Mouse (Mus musculus): ENCODE results near the gene B630019K06Rik. TPM values are rescaled to one million over a fixed set of nuclear protein-coding genes. Genes with fewer than 3 reads are reported as not detected.
A peak's percentile ranks its signal among the peaks of the same experiment; 100 is the strongest.
"Not testable (repeated sequence)": the region's sequence is repeated elsewhere in the genome, so short reads cannot be mapped to it uniquely, and the experiment has no call there.

The B630019K06Rik gene
- total and polyA plus RNA-seq, 3 experiments: 0.11 TPM; not detected in 2

DNA sequence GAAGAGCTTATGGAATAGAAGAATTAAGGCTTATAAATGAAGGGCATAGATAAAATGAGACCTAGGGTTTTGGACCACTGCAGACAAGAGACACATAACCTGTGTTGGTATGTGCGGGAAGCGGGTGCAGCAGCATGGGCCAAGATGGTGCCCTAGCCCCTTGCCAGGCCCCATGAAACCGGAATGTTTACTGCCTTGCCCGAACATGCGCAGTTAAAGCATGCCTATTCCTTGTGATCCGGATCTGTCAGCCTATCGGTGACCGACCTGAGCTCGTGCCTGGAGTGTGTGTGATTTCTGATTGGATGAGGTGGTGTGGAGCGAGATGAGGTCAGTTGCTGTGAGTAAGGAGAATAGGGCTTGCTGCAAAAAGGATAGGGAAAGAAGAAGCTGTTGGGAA is 39.7 kb upstream of the B630019K06Rik start:
- H3K9me3 ChIP-seq (replicated peaks; ENCODE audit: low read length): no peaks in the 10 kb centered on the region
- H3K9ac ChIP-seq (ENCODE audit: insufficient read depth, low read depth): no peak overlapping the region
- in situ Hi-C loops (cut with MboI; ENCODE audit: low pct_ligation_motif_present, low pct_unique_long_range_greater_than_20kb, low sequenced_read_pairs): no loop called here
- no peak overlapping the region for H3K27ac ChIP-seq (ENCODE audit: insufficient read depth, low read depth)
- no peaks in the 10 kb centered on the region for H3K79me2 ChIP-seq (replicated peaks; ENCODE audit: control insufficient read depth, extremely low read depth, insufficient read depth, poor library complexity, severe bottlenecking)
- no peak overlapping the region for H3K4me3 ChIP-seq (replicated peaks in 1 of 3; ENCODE audit: low read depth in 2 of 3, low read length in 2 of 3, poor library complexity in 1 of 3)
- no peaks in the 10 kb centered on the region for H3K4me1 ChIP-seq (ENCODE audit: control insufficient read depth in 1 of 2, insufficient read depth in 2 of 2)
- no peak overlapping the region for H3K4me2 ChIP-seq (ENCODE audit: insufficient read depth, low read depth, poor library complexity, severe bottlenecking)
- dilution Hi-C loops (cut with MboI; ENCODE audit: extremely low pct_ligation_motif_present, extremely low pct_unique_long_range_greater_than_20kb, low sequenced_read_pairs): no loop called here
- no peak for DNase-seq (ENCODE audit: extremely low read depth)
- no peaks in the 10 kb centered on the region for H3K27me3 ChIP-seq (replicated peaks)
- TF ChIP-seq JUN (IDR thresholded peaks at IDR 0.05; ENCODE audit: insufficient read depth, low read depth, low read length) (no peak), USF1 (IDR thresholded peaks at IDR 0.05; ENCODE audit: low read depth, low read length) (no peak), ZMIZ1 (IDR thresholded peaks at IDR 0.05; ENCODE audit: low read depth, low read length) (no peak), MYC (IDR thresholded peaks at IDR 0.05; ENCODE audit: low read depth, low read length) (no peak), JUND (conservative IDR thresholded peaks at IDR 0.05; ENCODE audit: low read depth, low read length) (no peak), EP300 (IDR thresholded peaks at IDR 0.05; ENCODE audit: low read length) (no peak), BHLHE40 (IDR thresholded peaks at IDR 0.05; ENCODE audit: low read depth, low read length) (no peak), HCFC1 (IDR thresholded peaks at IDR 0.05; ENCODE audit: low read depth, low read length) (no peak), GABPA (IDR thresholded peaks at IDR 0.05; ENCODE audit: insufficient replicate concordance, low read depth, low read length) (no peak), NELFE (IDR thresholded peaks at IDR 0.05; ENCODE audit: low read depth, low read length) (no peak), UBTF (IDR thresholded peaks at IDR 0.05; ENCODE audit: low read depth, low read length) (no peak), CHD2 (IDR thresholded peaks at IDR 0.05; ENCODE audit: low read length) (no peak), NRF1 (IDR thresholded peaks at IDR 0.05; ENCODE audit: low read depth, low read length) (no peak), ZC3H11A (IDR thresholded peaks at IDR 0.05; ENCODE audit: low read depth, low read length) (no peak), TBP (conservative IDR thresholded peaks at IDR 0.05; ENCODE audit: low read depth, low read length) (no peak)
- no peaks in the 10 kb centered on the region for H3K36me3 ChIP-seq (replicated peaks in 1 of 2; ENCODE audit: control insufficient read depth in 1 of 2, insufficient read depth in 1 of 2, low read length in 1 of 2)

GRCm38 (mm10) chrX:8864331-8864730 is 27.9 kb upstream of the B630019K06Rik start:
- H3K4me3 ChIP-seq (replicated peaks in 1 of 3; ENCODE audit: low read depth in 2 of 3, low read length in 2 of 3, poor library complexity in 1 of 3); dilution Hi-C loops (cut with MboI; ENCODE audit: extremely low pct_ligation_motif_present, extremely low pct_unique_long_range_greater_than_20kb, low sequenced_read_pairs); H3K36me3 ChIP-seq (replicated peaks in 1 of 2; ENCODE audit: control insufficient read depth in 1 of 2, insufficient read depth in 1 of 2, low read length in 1 of 2); H3K9me3 ChIP-seq (replicated peaks; ENCODE audit: low read length); H3K27me3 ChIP-seq (replicated peaks); H3K4me2 ChIP-seq (ENCODE audit: insufficient read depth, low read depth, poor library complexity, severe bottlenecking); H3K27ac ChIP-seq (ENCODE audit: insufficient read depth, low read depth); in situ Hi-C loops (cut with MboI; ENCODE audit: low pct_ligation_motif_present, low pct_unique_long_range_greater_than_20kb, low sequenced_read_pairs); H3K9ac ChIP-seq (ENCODE audit: insufficient read depth, low read depth); H3K79me2 ChIP-seq (replicated peaks; ENCODE audit: control insufficient read depth, extremely low read depth, insufficient read depth, poor library complexity, severe bottlenecking); H3K4me1 ChIP-seq (ENCODE audit: control insufficient read depth in 1 of 2, insufficient read depth in 2 of 2): not testable (repeated sequence)
- DNase-seq (ENCODE audit: extremely low read depth): peak; percentile 81
- TF ChIP-seq CTCF (conservative IDR thresholded peaks at IDR 0.05 in 1 of 2, IDR thresholded peaks at IDR 0.05 in 1 of 2; ENCODE audit: low read depth in 2 of 2, low read length in 2 of 2): peak; percentile 36 to 88; a peak in 3 of 4 replicates
- TF ChIP-seq RAD21 (IDR thresholded peaks at IDR 0.05; ENCODE audit: low read depth, low read length): peak; percentile 52
- peak; percentile 65 for TF ChIP-seq SMC3 (IDR thresholded peaks at IDR 0.05; ENCODE audit: low read depth, low read length)

DNA sequence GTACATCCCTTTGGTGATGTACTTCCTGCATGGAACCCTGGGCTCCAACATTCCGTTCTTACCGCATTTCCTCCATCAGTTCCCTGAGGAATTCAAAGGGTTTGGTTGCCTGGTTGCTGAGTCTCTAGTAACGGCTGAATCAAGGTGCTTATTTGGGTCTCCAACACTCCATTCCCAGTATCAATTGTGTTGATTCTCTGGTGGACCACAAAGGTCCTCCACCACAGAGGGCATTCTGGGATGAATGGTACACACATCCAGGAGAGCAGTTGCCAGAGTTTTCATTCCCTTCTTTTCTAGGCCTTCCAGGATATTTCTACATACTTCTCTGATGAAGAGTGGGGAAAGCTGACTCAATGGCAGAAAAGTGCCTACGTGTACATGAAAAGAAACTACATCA is 18.2 kb upstream of the B630019K06Rik start, which contains the start of gene Gm5751:
Gene Gm5751 (plus strand): TSS at position 301 of the 400 bp plus-strand sequence.
- dilution Hi-C loops (cut with MboI; ENCODE audit: extremely low pct_ligation_motif_present, extremely low pct_unique_long_range_greater_than_20kb, low sequenced_read_pairs); H3K4me1 ChIP-seq (ENCODE audit: control insufficient read depth in 1 of 2, insufficient read depth in 2 of 2); in situ Hi-C loops (cut with MboI; ENCODE audit: low pct_ligation_motif_present, low pct_unique_long_range_greater_than_20kb, low sequenced_read_pairs): not testable (repeated sequence)

More for the DNA sequence above, 18.2 kb upstream of the B630019K06Rik start, which contains the start of gene Gm5751:
- not testable (repeated sequence) for H3K79me2 ChIP-seq (replicated peaks; ENCODE audit: control insufficient read depth, extremely low read depth, insufficient read depth, poor library complexity, severe bottlenecking); H3K4me3 ChIP-seq (replicated peaks in 1 of 3; ENCODE audit: low read depth in 2 of 3, low read length in 2 of 3, poor library complexity in 1 of 3); H3K4me2 ChIP-seq (ENCODE audit: insufficient read depth, low read depth, poor library complexity, severe bottlenecking); DNase-seq (ENCODE audit: extremely low read depth); H3K36me3 ChIP-seq (replicated peaks in 1 of 2; ENCODE audit: control insufficient read depth in 1 of 2, insufficient read depth in 1 of 2, low read length in 1 of 2); H3K9me3 ChIP-seq (replicated peaks; ENCODE audit: low read length); H3K27ac ChIP-seq (ENCODE audit: insufficient read depth, low read depth); H3K27me3 ChIP-seq (replicated peaks); H3K9ac ChIP-seq (ENCODE audit: insufficient read depth, low read depth)
